Comparison of ENCODE assay signal across 10 mouse cellular contexts in the genomic region with DNA sequence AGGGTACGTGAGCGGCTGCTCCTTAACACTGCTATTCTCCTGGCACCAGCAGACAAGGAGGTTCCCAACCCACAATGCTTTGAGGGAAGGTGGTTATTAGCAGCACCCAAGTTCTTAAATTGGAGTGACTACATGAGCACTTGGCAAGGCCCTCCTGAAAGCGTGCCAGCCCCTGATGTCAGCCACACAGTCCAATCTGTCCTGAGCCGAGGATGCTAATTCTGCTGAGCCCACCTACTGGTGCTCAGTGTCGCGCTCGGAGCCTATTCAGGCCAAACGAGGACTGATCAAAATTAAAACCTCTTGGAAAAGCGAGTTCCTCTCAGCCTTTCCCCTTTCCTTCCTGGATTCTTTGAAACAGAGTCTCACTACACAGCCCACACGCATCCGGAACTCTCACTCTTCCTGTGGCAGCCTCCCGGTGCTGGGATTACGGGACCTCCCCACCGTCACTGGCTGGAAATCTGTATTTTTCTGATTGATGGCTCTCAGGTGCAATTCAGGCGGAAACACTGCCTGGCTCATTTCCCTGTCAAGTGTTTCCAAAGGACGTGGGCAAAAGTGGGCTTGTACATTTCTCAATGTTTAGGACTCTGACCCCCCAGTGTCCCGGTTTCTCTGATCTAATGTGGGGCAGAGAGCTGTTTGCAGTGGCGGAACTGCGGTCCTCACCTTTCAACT. TPM values are rescaled to one million over a fixed set of nuclear protein-coding genes. Genes with fewer than 3 reads are reported as not detected.
A peak's percentile ranks its signal among the peaks of the same experiment; 100 is the strongest.
DNase-seq lines count a peak whose midpoint lies in the region; ATAC-seq and TF ChIP-seq lines count a peak whose summit lies in the region.
"Had no signal": no experiment of that assay in that cellular context is flagged by ENCODE, and none has a peak within 500 bp of the region (broad histone marks: within the 10 kb centered on the region; RNA-seq: fewer than 3 reads in every experiment).

No protein-coding gene starts in this region.

- DNase-seq in midbrain, postnatal 0 days (ENCODE audit: low spot score): peak; percentile 65
- peak; percentile 75 to 82 for DNase-seq in layer of hippocampus, postnatal 10 days (ENCODE audit: low spot score in 2 of 2)
- DNase-seq in lung, postnatal 10 days: peak; percentile 55
- no peak for DNase-seq in thymus, adult 18-20 months
- no peak for DNase-seq in midbrain, embryonic 14.5 days

- H3K4me2 ChIP-seq in midbrain, postnatal 0 days (ENCODE audit: low read depth, low read length, poor library complexity, severe bottlenecking): no peak overlapping the region
- no peak overlapping the region for H3K4me2 ChIP-seq in midbrain, embryonic 15.5 days
- peak overlapping the region; percentile 45 for H3K4me2 ChIP-seq in heart, embryonic 15.5 days
- no peak overlapping the region for H3K4me2 ChIP-seq in midbrain, embryonic 14.5 days (ENCODE audit: low read length)
- H3K4me2 ChIP-seq: neural tube, embryonic 13.5 days had no signal

- no peaks in the 10 kb centered on the region for H3K4me1 ChIP-seq in midbrain, postnatal 0 days (ENCODE audit: insufficient read depth, low read length)
- no peaks in the 10 kb centered on the region for H3K4me1 ChIP-seq in midbrain, embryonic 15.5 days
- peaks cover 15% of the 10 kb centered on the region for H3K4me1 ChIP-seq in cortical plate, adult 2 months (ENCODE audit: control insufficient read depth, insufficient read depth, low read length)
- peaks cover 21% of the 10 kb centered on the region for H3K4me1 ChIP-seq in heart, embryonic 15.5 days (replicated peaks)
- H3K4me1 ChIP-seq in midbrain, embryonic 14.5 days (ENCODE audit: control insufficient read depth, insufficient read depth, low read length): no peaks in the 10 kb centered on the region
- H3K4me1 ChIP-seq: neural tube, embryonic 13.5 days had no signal

- H3K9ac ChIP-seq in midbrain, postnatal 0 days (replicated peaks; ENCODE audit: low read length, poor library complexity, severe bottlenecking): no peak overlapping the region
- no peak overlapping the region for H3K9ac ChIP-seq in midbrain, embryonic 15.5 days
- peak overlapping the region; percentile 8; the same call in 1 of the 2 replicates for H3K9ac ChIP-seq in heart, embryonic 15.5 days
- no peak overlapping the region for H3K9ac ChIP-seq in midbrain, embryonic 14.5 days (replicated peaks; ENCODE audit: low read length)

- no peaks in the 10 kb centered on the region for H3K27me3 ChIP-seq in midbrain, postnatal 0 days (ENCODE audit: insufficient read depth, low read length)
- no peaks in the 10 kb centered on the region for H3K27me3 ChIP-seq in midbrain, embryonic 15.5 days (replicated peaks)
- H3K27me3 ChIP-seq in heart, embryonic 15.5 days: no peaks in the 10 kb centered on the region; the same call in 1 of the 2 replicates
- no peaks in the 10 kb centered on the region for H3K27me3 ChIP-seq in midbrain, embryonic 14.5 days (ENCODE audit: control insufficient read depth, insufficient read depth, low read length)
- H3K27me3 ChIP-seq: neural tube, embryonic 13.5 days had no signal

- H3K9me3 ChIP-seq in midbrain, postnatal 0 days (ENCODE audit: low read length): no peaks in the 10 kb centered on the region
- H3K9me3 ChIP-seq in midbrain, embryonic 15.5 days: no peaks in the 10 kb centered on the region
- no peaks in the 10 kb centered on the region for H3K9me3 ChIP-seq in heart, embryonic 15.5 days (replicated peaks)
- H3K9me3 ChIP-seq in midbrain, embryonic 14.5 days (ENCODE audit: control insufficient read depth, low read length): no peaks in the 10 kb centered on the region
- H3K9me3 ChIP-seq: neural tube, embryonic 13.5 days had no signal

- peaks cover 50% of the 10 kb centered on the region for H3K36me3 ChIP-seq in midbrain, postnatal 0 days (ENCODE audit: insufficient read depth, low read length)
- peaks cover 27% of the 10 kb centered on the region; the same call in 1 of the 2 replicates for H3K36me3 ChIP-seq in midbrain, embryonic 15.5 days (replicated peaks)
- no peaks in the 10 kb centered on the region for H3K36me3 ChIP-seq in heart, embryonic 15.5 days
- peaks cover 49% of the 10 kb centered on the region for H3K36me3 ChIP-seq in midbrain, embryonic 14.5 days (ENCODE audit: control insufficient read depth, insufficient read depth, low read length)

- no peak for ATAC-seq in midbrain, postnatal 0 days (ENCODE audit: low FRiP score)
- ATAC-seq in midbrain, embryonic 15.5 days (replicated peaks): no peak
- peak; percentile 79 for ATAC-seq in heart, embryonic 15.5 days (replicated peaks; ENCODE audit: insufficient number of reproducible peaks, insufficient read depth, low FRiP score, low read depth)
- ATAC-seq in midbrain, embryonic 14.5 days (ENCODE audit: low FRiP score, low TSS enrichment): no peak

- no peak for TF ChIP-seq POLR2A in cortical plate, adult 2 months (IDR thresholded peaks at IDR 0.05; ENCODE audit: extremely low read depth, insufficient read depth, low read length)

- 83% methylated on average over 19 of the region's 19 CpGs for WGBS in midbrain, postnatal 0 days
- WGBS in midbrain, embryonic 15.5 days: 87% methylated on average over 19 of the region's 19 CpGs
- WGBS in heart, embryonic 15.5 days: 61% methylated on average over 19 of the region's 19 CpGs
- WGBS in midbrain, embryonic 14.5 days: 90% methylated on average over 19 of the region's 19 CpGs

- no peak for TF ChIP-seq CTCF in midbrain, postnatal 0 days (IDR thresholded peaks at IDR 0.05)
- no peak for TF ChIP-seq CTCF in cortical plate, adult 2 months (IDR thresholded peaks at IDR 0.05; ENCODE audit: extremely low read depth, insufficient read depth, low read length)

- H3K4me3 ChIP-seq in midbrain, postnatal 0 days (ENCODE audit: low read depth, low read length): no peak overlapping the region
- no peak overlapping the region for H3K4me3 ChIP-seq in midbrain, embryonic 15.5 days
- H3K4me3 ChIP-seq in cortical plate, adult 2 months (ENCODE audit: insufficient read depth, low read length): no peak overlapping the region
- 0 out of 2 replicates have a peak overlapping the region, but pooled peaks have one; percentile 3 for H3K4me3 ChIP-seq in heart, embryonic 15.5 days
- H3K4me3 ChIP-seq in midbrain, embryonic 14.5 days (replicated peaks; ENCODE audit: low read depth, low read length): no peak overlapping the region
- H3K4me3 ChIP-seq: erythroblast, embryonic 14.5 days; neural tube, embryonic 13.5 days had no signal

- H3K27ac ChIP-seq in midbrain, postnatal 0 days (ENCODE audit: low read depth, low read length): no peak overlapping the region
- no peak overlapping the region for H3K27ac ChIP-seq in midbrain, embryonic 15.5 days
- H3K27ac ChIP-seq in cortical plate, adult 2 months (ENCODE audit: insufficient read depth, low read length): 0 out of 2 replicates have a peak overlapping the region, but pooled peaks have one; percentile 1
- H3K27ac ChIP-seq in heart, embryonic 15.5 days: peak overlapping the region; percentile 88
- no peak overlapping the region for H3K27ac ChIP-seq in midbrain, embryonic 14.5 days (replicated peaks; ENCODE audit: low read depth, low read length)
- H3K27ac ChIP-seq: neural tube, embryonic 13.5 days had no signal

RNA-seq across cellular contexts. Expression of a gene that starts 9.7 kb away (rescaled TPM):
- total RNA-seq in midbrain, postnatal 0 days (2014; rRNA removed): 6.7 and 7.1 TPM in 2 replicates
- polyA plus RNA-seq in midbrain, postnatal 0 days (2015; fragmentation: Nextera tagmentation; extraction: Ambion mirVana): 20.0 and 20.7 TPM in 2 replicates
- 19.5 and 21.8 TPM in 2 replicates for polyA plus RNA-seq in midbrain, embryonic 15.5 days (2015; fragmentation: Nextera tagmentation; extraction: Ambion mirVana)
- 118 and 122 TPM in 2 replicates for polyA plus RNA-seq in cortical plate, adult 2 months (2012; rRNA removed)
- 50.5 and 51.0 TPM in 2 replicates for polyA plus RNA-seq in heart, embryonic 15.5 days (2015; fragmentation: Nextera tagmentation; extraction: Ambion mirVana)
- total RNA-seq in layer of hippocampus, postnatal 10 days (2021): 10 to 100 TPM; 46.9 to 53.6 TPM
- polyA plus RNA-seq in midbrain, embryonic 14.5 days (2014; fragmentation: Nextera tagmentation; extraction: Ambion mirVana): 8.7 and 11.8 TPM in 2 replicates

RNA-seq across cellular contexts. Expression of a gene that starts 10.0 kb away (rescaled TPM):
- total RNA-seq in midbrain, postnatal 0 days (2014; rRNA removed): 83.6 and 88.9 TPM in 2 replicates
- 83.9 and 87.1 TPM in 2 replicates for polyA plus RNA-seq in midbrain, postnatal 0 days (2015; fragmentation: Nextera tagmentation; extraction: Ambion mirVana)
- polyA plus RNA-seq in midbrain, embryonic 15.5 days (2015; fragmentation: Nextera tagmentation; extraction: Ambion mirVana): 70.0 and 72.9 TPM in 2 replicates
- polyA plus RNA-seq in cortical plate, adult 2 months (2012; rRNA removed): 381 and 383 TPM in 2 replicates
- 1.4 and 2.1 TPM in 2 replicates for polyA plus RNA-seq in heart, embryonic 15.5 days (2015; fragmentation: Nextera tagmentation; extraction: Ambion mirVana)
- 100 to 1,000 TPM; 292 to 296 TPM for total RNA-seq in layer of hippocampus, postnatal 10 days (2021)
- 30.8 and 46.9 TPM in 2 replicates for polyA plus RNA-seq in midbrain, embryonic 14.5 days (2014; fragmentation: Nextera tagmentation; extraction: Ambion mirVana)

RNA-seq across cellular contexts. Expression of a gene that starts 14.0 kb away (rescaled TPM):
- 7.1 and 12.8 TPM in 2 replicates for total RNA-seq in midbrain, postnatal 0 days (2014; rRNA removed)
- polyA plus RNA-seq in midbrain, postnatal 0 days (2015; fragmentation: Nextera tagmentation; extraction: Ambion mirVana): 8.6 and 11.3 TPM in 2 replicates
- 8.9 and 10.2 TPM in 2 replicates for polyA plus RNA-seq in midbrain, embryonic 15.5 days (2015; fragmentation: Nextera tagmentation; extraction: Ambion mirVana)
- 14.2 and 14.5 TPM in 2 replicates for polyA plus RNA-seq in cortical plate, adult 2 months (2012; rRNA removed)
- polyA plus RNA-seq in heart, embryonic 15.5 days (2015; fragmentation: Nextera tagmentation; extraction: Ambion mirVana): 22.0 and 24.0 TPM in 2 replicates
- total RNA-seq in layer of hippocampus, postnatal 10 days (2021): 1 to 10 TPM; 4.8 to 5.1 TPM
- 6.0 and 7.1 TPM in 2 replicates for polyA plus RNA-seq in midbrain, embryonic 14.5 days (2014; fragmentation: Nextera tagmentation; extraction: Ambion mirVana)

RNA-seq across cellular contexts. Expression of a gene that starts 29.0 kb away (rescaled TPM):
- total RNA-seq in midbrain, postnatal 0 days (2014; rRNA removed): not detected in 2 replicates
- polyA plus RNA-seq in midbrain, postnatal 0 days (2015; fragmentation: Nextera tagmentation; extraction: Ambion mirVana): not detected in 2 replicates
- polyA plus RNA-seq in midbrain, embryonic 15.5 days (2015; fragmentation: Nextera tagmentation; extraction: Ambion mirVana): not detected in 2 replicates
- polyA plus RNA-seq in cortical plate, adult 2 months (2012; rRNA removed): not detected in 2 replicates
- polyA plus RNA-seq in heart, embryonic 15.5 days (2015; fragmentation: Nextera tagmentation; extraction: Ambion mirVana): not detected in 2 replicates
- 1 to 10 TPM; 2.9 to 4.6 TPM for total RNA-seq in layer of hippocampus, postnatal 10 days (2021)
- not detected in 2 replicates for polyA plus RNA-seq in midbrain, embryonic 14.5 days (2014; fragmentation: Nextera tagmentation; extraction: Ambion mirVana)
- polyA plus RNA-seq: erythroblast, embryonic 14.5 days; neural tube, embryonic 13.5 days had no signal

RNA-seq across cellular contexts. Expression of a gene that starts 37.9 kb away (rescaled TPM):
- total RNA-seq in midbrain, postnatal 0 days (2014; rRNA removed): 18.0 and 19.8 TPM in 2 replicates
- polyA plus RNA-seq in midbrain, postnatal 0 days (2015; fragmentation: Nextera tagmentation; extraction: Ambion mirVana): 12.7 and 16.4 TPM in 2 replicates
- polyA plus RNA-seq in midbrain, embryonic 15.5 days (2015; fragmentation: Nextera tagmentation; extraction: Ambion mirVana): 21.5 and 21.6 TPM in 2 replicates
- polyA plus RNA-seq in cortical plate, adult 2 months (2012; rRNA removed): 15.7 and 16.4 TPM in 2 replicates
- polyA plus RNA-seq in heart, embryonic 15.5 days (2015; fragmentation: Nextera tagmentation; extraction: Ambion mirVana): 13.0 and 16.7 TPM in 2 replicates
- 10 to 100 TPM; 35.5 to 40.3 TPM for total RNA-seq in layer of hippocampus, postnatal 10 days (2021)
- polyA plus RNA-seq in midbrain, embryonic 14.5 days (2014; fragmentation: Nextera tagmentation; extraction: Ambion mirVana): 24.0 and 27.3 TPM in 2 replicates

Comparison
In these comparisons a context has a peak if more than half of its experiments do, and no peak if none do; other contexts are left out.
1. DNase-seq: peak in midbrain, postnatal 0 days (single experiment), layer of hippocampus, postnatal 10 days (2 of 2) and lung, postnatal 10 days (single experiment); none in thymus, adult 18-20 months (0 of 2) and midbrain, embryonic 14.5 days (single experiment).
2. H3K27ac ChIP-seq: peak in cortical plate, adult 2 months (single experiment) and heart, embryonic 15.5 days (single experiment); none in midbrain, postnatal 0 days (single experiment), midbrain, embryonic 15.5 days (single experiment) and midbrain, embryonic 14.5 days (single experiment).
3. RNA of a gene that starts 10.0 kb away (polyA plus RNA-seq): 381 to 383 TPM in cortical plate, adult 2 months, 83.9 to 87.1 TPM in midbrain, postnatal 0 days, 70.0 to 72.9 TPM in midbrain, embryonic 15.5 days and 30.8 to 46.9 TPM in midbrain, embryonic 14.5 days; 1.4 to 2.1 TPM in heart, embryonic 15.5 days; every median in the first group is over 10 times any median in the second.